Mouse (Mus musculus) C2C12 (cell line): ENCODE data around the gene Tcap.
"Not testable (repeated sequence)": the region's sequence is repeated elsewhere in the genome, so short reads cannot be mapped to it uniquely, and the experiment has no call there.

Experiments
- CEBPB ChIP-seq: IDR thresholded peaks from one replicate; pipeline ENCODE4 v1.6.1; 2011; ENCODE audit warnings: low read depth, mild to moderate bottlenecking, control low read depth, moderate library complexity
- CTCF ChIP-seq: IDR thresholded peaks from one replicate; pipeline ENCODE4 v1.5.1; 2011; ENCODE audit not compliant: control insufficient read depth, insufficient read depth, insufficient read length
- FOSL1 ChIP-seq: IDR thresholded peaks from one replicate; pipeline ENCODE4 v1.8.0; 2011; ENCODE audit warnings: mild to moderate bottlenecking, low read length; ENCODE audit not compliant: poor library complexity, insufficient read depth, severe bottlenecking
- MYOD1 ChIP-seq: IDR thresholded peaks from one replicate; pipeline ENCODE4 v1.6.1; 2011; ENCODE audit warnings: low read depth; ENCODE audit not compliant: control insufficient read depth, insufficient read length
- MYOG ChIP-seq: IDR thresholded peaks from one replicate; pipeline ENCODE4 v1.6.1; 2011; ENCODE audit not compliant: control insufficient read depth, insufficient read length; ENCODE audit errors: extremely low read depth
- USF1 ChIP-seq: IDR thresholded peaks from one replicate; pipeline ENCODE4 v1.6.1; 2011; ENCODE audit warnings: low read depth, mild to moderate bottlenecking, control low read depth, moderate library complexity

- not testable (repeated sequence) for TF ChIP-seq CTCF, USF1, CEBPB, FOSL1, MYOD1, MYOG
Measured at GRCm38 (mm10) chr11:98382405-98382804, 1.2 kb upstream of the Tcap start.
